Comparison of ENCODE assay signal across 24 mouse cellular contexts in genomic region chr6:50336376-50336775, GRCm38 (mm10).
"Had no signal": no experiment of that assay in that cellular context is flagged by ENCODE, and none has a peak within 500 bp of the region (broad histone marks: within the 10 kb centered on the region; RNA-seq: fewer than 3 reads in every experiment).

No protein-coding gene starts in this region.

- H3K27ac ChIP-seq: kidney, postnatal 0 days; layer of hippocampus, adult 2 months; limb, embryonic 10.5 days; limb, embryonic 13.5 days; liver, embryonic 12.5 days; liver, embryonic 15.5 days; lung, embryonic 15.5 days; midbrain, embryonic 10.5 days; midbrain, embryonic 13.5 days; neural tube, embryonic 13.5 days had no signal

- H3K27me3 ChIP-seq: limb, embryonic 13.5 days; liver, embryonic 12.5 days; liver, embryonic 15.5 days; lung, embryonic 15.5 days; megakaryocyte, embryonic 14.5 days; midbrain, embryonic 13.5 days; neural tube, embryonic 13.5 days had no signal

- H3K4me1 ChIP-seq: liver, embryonic 12.5 days; liver, embryonic 15.5 days; midbrain, embryonic 10.5 days; midbrain, embryonic 13.5 days; neural tube, embryonic 13.5 days had no signal

- DNase-seq: layer of hippocampus, adult 9-11 months; liver; lung, adult 18-20 months; lung, postnatal 10 days; lung, postnatal 36 days; retina, postnatal 1 day; right cerebral cortex, postnatal 25 days; spleen, adult 18-20 months; thymus, adult 18-20 months; thymus, postnatal 14 days; thymus, postnatal 4 days had no signal

- H3K36me3 ChIP-seq: limb, embryonic 10.5 days; liver, embryonic 12.5 days; liver, embryonic 15.5 days; lung, embryonic 15.5 days; midbrain, embryonic 10.5 days; midbrain, embryonic 13.5 days; neural tube, embryonic 13.5 days had no signal

- H3K9me3 ChIP-seq: limb, embryonic 10.5 days; limb, embryonic 13.5 days; liver, embryonic 12.5 days; liver, embryonic 15.5 days; lung, embryonic 15.5 days; megakaryocyte, embryonic 14.5 days; midbrain, embryonic 10.5 days; midbrain, embryonic 13.5 days; neural tube, embryonic 13.5 days had no signal

- ATAC-seq: liver, embryonic 12.5 days; midbrain, embryonic 13.5 days; midbrain, embryonic 16.5 days had no signal

- H3K9ac ChIP-seq: limb, embryonic 13.5 days; liver, embryonic 12.5 days; liver, embryonic 15.5 days; lung, embryonic 15.5 days; midbrain, embryonic 13.5 days; neural tube, embryonic 13.5 days had no signal

- H3K4me2 ChIP-seq: limb, embryonic 13.5 days; liver, embryonic 12.5 days; liver, embryonic 15.5 days; lung, embryonic 15.5 days; midbrain, embryonic 13.5 days; neural tube, embryonic 13.5 days had no signal

- H3K4me3 ChIP-seq: layer of hippocampus, adult 2 months; limb, embryonic 10.5 days; limb, embryonic 13.5 days; liver, embryonic 12.5 days; liver, embryonic 15.5 days; lung, embryonic 15.5 days; megakaryocyte, embryonic 14.5 days; midbrain, embryonic 10.5 days; midbrain, embryonic 13.5 days; myocyte; neural tube, embryonic 13.5 days had no signal
